Mouse (Mus musculus): ENCODE results near the gene Heatr6.

DNA sequence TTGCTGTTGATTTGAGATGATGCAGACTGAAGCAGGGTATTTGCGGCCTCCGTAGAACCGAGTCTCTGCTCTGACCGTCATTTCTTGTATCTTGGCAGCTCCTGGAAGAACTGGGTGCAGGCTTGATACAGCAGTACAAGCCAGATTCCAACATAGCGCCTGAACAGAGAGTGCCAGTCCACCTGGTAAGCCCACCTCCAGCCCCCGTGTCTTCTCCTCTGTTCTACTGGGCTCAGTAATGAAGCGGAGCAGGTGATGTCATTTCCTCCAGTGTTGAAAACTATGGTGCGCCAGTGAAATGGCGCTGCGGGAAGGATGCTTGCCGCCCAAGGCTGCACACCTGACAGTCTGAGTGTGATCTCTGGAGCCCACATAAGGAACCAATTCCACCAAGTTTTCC lies 20.8 kb downstream of the Heatr6 start:
- TF ChIP-seq CTCF (IDR thresholded peaks at IDR 0.05; ENCODE audit: insufficient read depth, low read depth, low read length), result no peak
- no peak for TF ChIP-seq POLR2A (IDR thresholded peaks at IDR 0.05; ENCODE audit: insufficient read depth, low read depth, low read length)

Measured in olfactory bulb, adult 2 months (tissue).